Comparison of ENCODE assay signal across 8 mouse cellular contexts in the genomic region with DNA sequence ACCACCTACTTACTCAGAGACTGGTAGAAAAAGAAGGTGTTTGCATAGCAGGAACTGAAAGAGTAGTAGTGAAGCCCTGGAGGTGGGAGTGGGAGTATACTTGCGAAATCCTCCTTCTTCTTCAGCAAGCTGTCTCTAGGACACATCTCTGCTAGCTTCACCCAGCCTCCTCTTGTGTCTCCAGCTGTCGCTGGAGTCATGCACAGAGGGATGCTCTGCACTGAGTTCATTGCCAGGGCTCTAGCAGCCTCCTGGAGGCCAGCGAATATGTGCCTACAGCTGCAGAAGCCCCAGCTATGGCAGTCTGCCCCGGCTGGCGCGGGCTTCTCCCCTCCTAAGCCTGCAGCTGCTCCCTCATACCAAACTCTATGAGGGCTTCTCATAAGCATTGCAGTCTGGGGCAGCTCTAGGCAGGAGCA.
DNase-seq lines count a peak whose midpoint lies in the region; ATAC-seq lines count a peak whose summit lies in the region.

No protein-coding gene starts in this region.

- H3K4me1 ChIP-seq in embryonic facial prominence, embryonic 10.5 days, result peaks cover 9% of the 10 kb centered on the region; the same call in 1 of the 2 replicates
- peaks cover 37% of the 10 kb centered on the region for H3K4me1 ChIP-seq in heart, embryonic 10.5 days

- peak; percentile 43 to 49 for DNase-seq in cerebellum, adult 18-20 months
- DNase-seq in embryonic facial prominence, embryonic 10.5 days (ENCODE audit: low spot score), result no peak
- no peak for DNase-seq in heart, embryonic 10.5 days (ENCODE audit: low spot score)
- DNase-seq in layer of hippocampus, postnatal 10 days (ENCODE audit: low spot score in 2 of 2), result peak; percentile 75 to 76
- DNase-seq in right cerebral cortex, postnatal 10 days (ENCODE audit: low spot score in 2 of 2), result peak; percentile 79 to 86
- DNase-seq in embryo, embryonic 10 days (ENCODE audit: low spot score), result no peak
- no peak for DNase-seq in adrenal gland, adult 2 months

- ATAC-seq in megakaryocyte progenitor cell, adult 5-6 weeks (replicated peaks; ENCODE audit: poor library complexity), result no peak

- H3K36me3 ChIP-seq in embryonic facial prominence, embryonic 10.5 days (replicated peaks), result no peaks in the 10 kb centered on the region
- H3K36me3 ChIP-seq in heart, embryonic 10.5 days, result peaks cover 97% of the 10 kb centered on the region

- 0 out of 2 replicates have a peak overlapping the region, but pooled peaks have one; percentile 19 for H3K27ac ChIP-seq in embryonic facial prominence, embryonic 10.5 days (replicated peaks)
- 0 out of 2 replicates have a peak overlapping the region, but pooled peaks have one; percentile 3 for H3K27ac ChIP-seq in heart, embryonic 10.5 days

- 84% methylated on average over 6 of the region's 6 CpGs for WGBS in embryonic facial prominence, embryonic 10.5 days
- 81% methylated on average over 6 of the region's 6 CpGs for WGBS in heart, embryonic 10.5 days

- no peaks in the 10 kb centered on the region for H3K9me3 ChIP-seq in embryonic facial prominence, embryonic 10.5 days
- no peaks in the 10 kb centered on the region for H3K9me3 ChIP-seq in heart, embryonic 10.5 days

- H3K4me3 ChIP-seq in embryonic facial prominence, embryonic 10.5 days, result no peak overlapping the region
- H3K4me3 ChIP-seq in heart, embryonic 10.5 days, result no peak overlapping the region

- no peaks in the 10 kb centered on the region for H3K27me3 ChIP-seq in embryonic facial prominence, embryonic 10.5 days (replicated peaks; ENCODE audit: low read depth, poor library complexity, severe bottlenecking)
- no peaks in the 10 kb centered on the region for H3K27me3 ChIP-seq in heart, embryonic 10.5 days (ENCODE audit: insufficient read depth, poor library complexity, severe bottlenecking)

Comparison
In these comparisons a context has a peak if more than half of its experiments do, and no peak if none do; other contexts are left out.
1. DNase-seq: peak in cerebellum, adult 18-20 months (2 of 2), layer of hippocampus, postnatal 10 days (2 of 2) and right cerebral cortex, postnatal 10 days (2 of 2); none in embryonic facial prominence, embryonic 10.5 days (single experiment), heart, embryonic 10.5 days (single experiment), embryo, embryonic 10 days (single experiment) and adrenal gland, adult 2 months (single experiment).